Mouse (Mus musculus) splenic B cell, adult 2 months (primary cell): ENCODE data around the gene Tspan11.

Experiments used
- DNase-seq: peaks from one replicate; pipeline ENCODE4 v3.0.0-alpha.2; 2011; ENCODE audit warnings: low read depth, low spot score
- H3K27me3 ChIP-seq: 2 replicates; pipeline ENCODE4 v1.6.1; 2012; ENCODE audit warnings: mild to moderate bottlenecking, low read length, moderate library complexity, mixed read lengths; ENCODE audit not compliant: control insufficient read depth, poor library complexity, insufficient read depth, severe bottlenecking
- H3K36me3 ChIP-seq: 2 replicates; pipeline ENCODE4 v1.6.1; 2012; ENCODE audit warnings: mild to moderate bottlenecking, low read length, moderate library complexity, mixed read lengths; ENCODE audit not compliant: control insufficient read depth, poor library complexity, insufficient read depth, severe bottlenecking

Gene Tspan11

GRCm38 (mm10) chr6:128002104-128002503, 114.7 kb downstream of the Tspan11 start:
- DNase-seq: no peak
- Histone ChIP-seq H3K36me3 (no peaks in the 10 kb centered on the region), H3K27me3 (no peaks in the 10 kb centered on the region)

GRCm38 (mm10) chr6:128002667-128003066, 115.3 kb downstream of the Tspan11 start:
- no peaks in the 10 kb centered on the region for H3K27me3 ChIP-seq
- DNase-seq: no peak
- H3K36me3 ChIP-seq: no peaks in the 10 kb centered on the region

DNA sequence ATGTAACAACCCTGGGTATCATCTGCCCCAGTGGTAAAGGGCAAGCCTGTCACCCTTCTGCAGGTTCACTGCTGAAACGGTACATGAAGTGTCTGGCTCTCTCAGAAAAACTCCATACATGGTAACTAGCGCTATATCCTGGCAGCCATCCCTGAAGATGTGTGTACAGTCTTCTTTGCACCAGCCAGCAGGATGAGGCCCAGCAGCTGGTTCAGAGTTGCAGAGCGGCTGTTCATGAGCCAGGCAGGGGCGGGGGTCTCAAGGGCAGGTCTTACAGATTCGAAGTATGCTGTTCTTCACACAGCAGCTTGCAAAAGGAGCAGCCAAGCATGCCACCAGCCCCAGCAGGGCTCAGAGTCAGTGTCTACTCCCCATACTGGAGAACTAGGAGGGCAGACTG, 116.2 kb downstream of the Tspan11 start:
- Histone ChIP-seq H3K36me3 (no peaks in the 10 kb centered on the region), H3K27me3 (no peaks in the 10 kb centered on the region)
- no peak for DNase-seq
